Mouse (Mus musculus) mature B cell (primary cell): ENCODE data around the gene Susd1.
"Not testable (repeated sequence)": the region's sequence is repeated elsewhere in the genome, so short reads cannot be mapped to it uniquely, and the experiment has no call there.

Source experiments
- in situ Hi-C: fragments of 300-500 bp; cut with MboI; formaldehyde crosslinking; loops from 2 replicates; pipeline ENCODE4 v1.14.3; 2019

Susd1 gene

GRCm38 (mm10) chr4:59290972-59291576 lies 147.4 kb downstream of the Susd1 start:
- in situ Hi-C loops = no loop called here

- in situ Hi-C loops = no loop called here
These were observed 151.3 kb downstream of the Susd1 start for GRCm38 (mm10) chr4:59287103-59287502.

GRCm38 (mm10) chr4:59286351-59286750 lies 152.1 kb downstream of the Susd1 start:
- in situ Hi-C loops = not testable (repeated sequence)

- in situ Hi-C loops = no loop called here
These were observed 155.5 kb downstream of the Susd1 start for GRCm38 (mm10) chr4:59282699-59283487.

- in situ Hi-C loops = no loop called here
These were observed 156.3 kb downstream of the Susd1 start for GRCm38 (mm10) chr4:59282137-59282536.

- in situ Hi-C loops = no loop called here
These were observed 157.6 kb downstream of the Susd1 start for GRCm38 (mm10) chr4:59280876-59281275.

- in situ Hi-C loops = no loop called here
These were observed 159.3 kb downstream of the Susd1 start for GRCm38 (mm10) chr4:59279111-59279510.

- in situ Hi-C loops = no loop called here
These were observed 160.0 kb downstream of the Susd1 start for GRCm38 (mm10) chr4:59278410-59278809.

- in situ Hi-C loops = no loop called here
These were observed 160.5 kb downstream of the Susd1 start for GRCm38 (mm10) chr4:59277958-59278357.

GRCm38 (mm10) chr4:59275956-59276355 lies 162.5 kb downstream of the Susd1 start:
- in situ Hi-C loops = no loop called here

- in situ Hi-C loops = no loop called here
These were observed 162.9 kb downstream of the Susd1 start for GRCm38 (mm10) chr4:59275494-59275893.

GRCm38 (mm10) chr4:59274136-59274535 lies 164.3 kb downstream of the Susd1 start:
- in situ Hi-C loops = no loop called here

GRCm38 (mm10) chr4:59273342-59273741 lies 165.1 kb downstream of the Susd1 start:
- in situ Hi-C loops = no loop called here

- in situ Hi-C loops = loop anchor here (5.0 kb wide), 1 partner anchor 72 kb away; no protein-coding TSS in a partner anchor
These were observed 172.8 kb downstream of the Susd1 start for GRCm38 (mm10) chr4:59265631-59266030.

GRCm38 (mm10) chr4:59265182-59265581 lies 173.3 kb downstream of the Susd1 start:
- in situ Hi-C loops = loop anchor here (5.0 kb wide), 1 partner anchor 72 kb away; no protein-coding TSS in a partner anchor
